Mouse (Mus musculus) midbrain, embryonic 15.5 days (tissue): ENCODE results near the gene 1700022I11Rik. TPM values are rescaled to one million over a fixed set of nuclear protein-coding genes. Genes with fewer than 3 reads are reported as not detected.

Experiments used
- ATAC-seq: fragments of 200-750 bp; cut with Nextera tagmentation; replicated peaks from 2 replicates; pipeline ENCODE4 v1.8.0; 2017; ENCODE audit warnings: moderate TSS enrichment
- H3K27ac ChIP-seq: fragments of 300-500 bp; sonication (generic); 2 replicates; pipeline ENCODE4 v1.5.1; 2015; ENCODE audit warnings: mild to moderate bottlenecking, inconsistent platforms
- H3K27me3 ChIP-seq: fragments of 300-500 bp; sonication (generic); replicated peaks from 2 replicates; pipeline ENCODE4 v1.6.1; 2015; ENCODE audit warnings: inconsistent platforms
- H3K36me3 ChIP-seq: fragments of 300-500 bp; sonication (generic); replicated peaks from 2 replicates; pipeline ENCODE4 v1.6.1; 2015; ENCODE audit warnings: inconsistent platforms
- H3K4me1 ChIP-seq: fragments of 300-500 bp; sonication (generic); 2 replicates; pipeline ENCODE4 v1.6.1; 2015; ENCODE audit warnings: inconsistent platforms
- H3K4me2 ChIP-seq: fragments of 300-500 bp; sonication (generic); 2 replicates; pipeline ENCODE4 v1.6.1; 2015; ENCODE audit warnings: inconsistent platforms, mild to moderate bottlenecking, moderate library complexity
- H3K4me3 ChIP-seq: fragments of 300-500 bp; sonication (generic); 2 replicates; pipeline ENCODE4 v1.5.1; 2015; ENCODE audit warnings: mild to moderate bottlenecking, inconsistent platforms
- H3K9ac ChIP-seq: fragments of 300-500 bp; sonication (generic); 2 replicates; pipeline ENCODE4 v1.6.1; 2015; ENCODE audit warnings: mild to moderate bottlenecking, inconsistent platforms
- H3K9me3 ChIP-seq: fragments of 300-500 bp; sonication (generic); 2 replicates; pipeline ENCODE4 v1.6.1; 2016; ENCODE audit warnings: inconsistent platforms
- WGBS: fragments of 180-500 bp; shearing (Covaris S2); methylation state at CpG from one replicate; pipeline ENCODE4 v1.1.7; 2015; ENCODE audit warnings: mixed read lengths; 5-methylcytosine and 5-hydroxymethylcytosine counted together
- polyA plus RNA-seq: library from polyadenylated mRNA; unstranded; fragments of >200 nt; fragmentation: Nextera tagmentation; extraction: Ambion mirVana; gene quantifications from 2 replicates; pipeline ENCODE4 v1.2.1, GENCODE M21; 2015

The 1700022I11Rik gene
- polyA plus RNA-seq, 1 experiment from 2014 or later, result 0.50 TPM

DNA sequence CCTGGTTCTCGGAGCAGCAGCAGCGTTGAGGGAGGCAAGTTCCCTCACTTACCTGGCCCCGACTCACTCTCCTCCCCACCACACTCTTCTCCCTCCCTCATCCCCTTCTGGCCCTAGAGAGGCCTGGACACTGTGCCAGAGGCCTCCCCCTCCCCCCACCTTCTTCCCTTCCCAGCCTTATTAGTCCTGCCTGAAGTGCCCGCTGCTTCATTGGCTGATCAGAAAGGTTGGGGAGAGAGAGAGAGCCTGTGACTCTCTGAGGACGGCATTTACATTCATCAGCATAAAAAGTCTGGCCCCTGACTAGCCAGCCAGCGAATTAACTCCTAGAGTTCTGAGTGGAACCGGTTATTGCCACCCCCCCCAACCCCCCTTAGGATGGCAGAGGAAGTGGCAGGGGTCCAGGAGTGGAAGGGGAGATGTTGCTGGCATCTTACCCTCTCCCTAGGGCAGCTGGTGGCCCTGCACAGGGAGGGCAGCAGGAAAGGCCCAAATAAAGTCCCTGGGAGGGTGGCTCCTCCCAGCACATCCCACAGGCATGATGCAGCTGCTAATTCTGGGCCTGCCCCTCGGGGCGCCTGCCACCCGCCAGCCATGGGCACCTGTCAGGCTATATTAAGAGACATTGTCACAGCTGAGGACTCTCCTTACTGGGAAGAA is 15.8 kb upstream of the 1700022I11Rik start:
- Histone ChIP-seq H3K27me3 (no peaks in the 10 kb centered on the region), H3K36me3 (peaks cover 27% of the 10 kb centered on the region), H3K27ac (peak overlapping the region; percentile 95), H3K4me3 (peak overlapping the region; percentile 75), H3K4me1 (peaks cover 59% of the 10 kb centered on the region), H3K9me3 (no peaks in the 10 kb centered on the region), H3K4me2 (peak overlapping the region; percentile 96), H3K9ac (peak overlapping the region; percentile 36)
- WGBS, result 11% methylated on average over 10 of the region's 10 CpGs
- no peak for ATAC-seq

DNA sequence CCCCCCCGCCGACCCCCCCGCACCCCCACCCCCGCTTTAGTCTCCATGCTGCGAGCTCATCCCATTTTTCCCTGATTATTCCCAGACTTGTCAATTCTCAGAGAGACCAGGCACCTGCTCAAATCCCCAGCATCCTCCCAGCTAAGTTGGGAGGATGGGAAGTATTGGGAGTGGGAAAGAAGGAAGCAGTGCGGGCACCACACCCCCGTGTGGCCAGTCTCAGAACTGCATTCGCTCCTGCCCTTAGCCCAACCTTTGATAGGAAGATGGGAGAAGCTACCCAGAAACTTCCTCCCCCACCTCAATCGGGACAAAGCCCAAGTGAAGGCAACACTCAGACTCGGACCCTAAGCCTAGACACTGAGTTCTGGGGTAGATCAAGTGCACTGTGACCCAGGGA is 15.1 kb upstream of the 1700022I11Rik start:
- H3K4me3 ChIP-seq, result peak overlapping the region; percentile 75
- H3K9ac ChIP-seq, result peak overlapping the region; percentile 31; the same call in 1 of the 2 replicates
- peak overlapping the region; percentile 95 for H3K27ac ChIP-seq
- H3K9me3 ChIP-seq, result no peaks in the 10 kb centered on the region
- H3K4me2 ChIP-seq, result peak overlapping the region; percentile 96
- 5% methylated on average over 10 of the region's 10 CpGs for WGBS
- H3K27me3 ChIP-seq, result no peaks in the 10 kb centered on the region
- H3K4me1 ChIP-seq, result peaks cover 51% of the 10 kb centered on the region
- no peak for ATAC-seq
- peaks cover 27% of the 10 kb centered on the region for H3K36me3 ChIP-seq

DNA sequence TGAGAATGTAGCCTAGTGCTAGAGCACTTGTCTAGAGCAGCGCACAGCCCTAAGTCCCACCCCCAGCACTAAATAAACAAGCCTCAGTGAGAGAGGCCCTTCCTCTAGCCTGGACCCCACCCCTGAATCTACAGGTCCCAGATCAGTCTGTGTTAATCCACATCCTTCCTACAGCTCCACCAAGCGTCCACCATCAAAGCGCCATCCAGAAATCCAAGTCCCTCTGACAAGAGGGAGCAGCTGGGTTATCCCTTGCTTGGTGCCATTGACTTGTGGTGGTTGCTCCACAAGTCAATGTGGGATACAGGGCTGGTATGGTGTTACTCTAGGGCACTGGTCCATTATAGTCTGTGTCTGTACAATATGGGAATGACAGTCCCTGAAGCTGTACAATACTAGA is 14.2 kb upstream of the 1700022I11Rik start:
- no peaks in the 10 kb centered on the region for H3K27me3 ChIP-seq
- H3K27ac ChIP-seq, result no peak overlapping the region
- H3K9ac ChIP-seq, result peak overlapping the region; percentile 1; the same call in 1 of the 2 replicates
- H3K4me2 ChIP-seq, result no peak overlapping the region
- H3K4me3 ChIP-seq, result no peak overlapping the region
- H3K4me1 ChIP-seq, result peaks cover 50% of the 10 kb centered on the region
- no peak for ATAC-seq
- H3K9me3 ChIP-seq, result no peaks in the 10 kb centered on the region
- H3K36me3 ChIP-seq, result peaks cover 27% of the 10 kb centered on the region
- WGBS, result 86% methylated on average over 3 of the region's 3 CpGs

DNA sequence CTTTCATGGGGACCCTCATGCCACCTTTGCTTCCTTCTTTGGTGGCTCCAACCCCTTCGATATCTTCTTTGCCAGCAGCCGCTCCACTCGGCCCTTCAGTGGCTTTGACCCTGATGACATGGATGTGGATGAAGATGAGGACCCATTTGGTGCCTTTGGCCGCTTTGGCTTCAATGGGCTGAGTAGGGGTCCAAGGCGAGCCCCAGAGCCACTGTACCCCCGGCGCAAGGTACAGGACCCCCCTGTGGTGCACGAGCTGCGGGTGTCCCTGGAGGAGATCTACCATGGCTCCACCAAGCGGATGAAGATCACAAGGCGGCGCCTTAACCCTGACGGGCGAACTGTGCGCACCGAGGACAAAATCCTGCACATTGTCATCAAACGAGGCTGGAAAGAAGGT is 12.8 kb upstream of the 1700022I11Rik start:
- Histone ChIP-seq H3K27me3 (no peaks in the 10 kb centered on the region), H3K36me3 (peaks cover 27% of the 10 kb centered on the region), H3K4me2 (no peak overlapping the region), H3K9me3 (no peaks in the 10 kb centered on the region), H3K4me1 (peaks cover 38% of the 10 kb centered on the region), H3K9ac (no peak overlapping the region), H3K27ac (no peak overlapping the region), H3K4me3 (no peak overlapping the region)
- ATAC-seq, result no peak
- WGBS, result 93% methylated on average over 17 of the region's 17 CpGs

DNA sequence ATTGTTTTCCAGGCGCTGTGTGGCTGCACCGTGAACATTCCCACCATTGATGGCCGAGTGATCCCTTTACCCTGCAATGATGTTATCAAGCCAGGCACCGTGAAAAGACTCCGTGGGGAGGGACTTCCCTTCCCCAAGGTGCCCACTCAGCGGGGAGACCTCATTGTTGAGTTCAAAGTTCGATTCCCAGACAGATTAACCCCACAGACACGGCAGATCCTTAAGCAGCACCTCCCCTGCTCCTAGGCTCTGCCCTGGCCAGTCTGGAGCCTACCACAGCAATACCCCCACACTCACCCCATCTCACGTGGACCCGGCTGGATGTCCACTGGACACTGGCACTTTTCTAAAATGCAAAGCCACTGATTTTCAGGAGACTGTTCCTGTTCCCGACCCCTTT is 12.1 kb upstream of the 1700022I11Rik start:
- ATAC-seq, result no peak
- Histone ChIP-seq H3K9ac (no peak overlapping the region), H3K9me3 (no peaks in the 10 kb centered on the region), H3K4me1 (peaks cover 31% of the 10 kb centered on the region), H3K36me3 (peaks cover 27% of the 10 kb centered on the region), H3K27ac (no peak overlapping the region), H3K27me3 (no peaks in the 10 kb centered on the region), H3K4me2 (no peak overlapping the region), H3K4me3 (no peak overlapping the region)
- 59% methylated on average over 11 of the region's 11 CpGs for WGBS

DNA sequence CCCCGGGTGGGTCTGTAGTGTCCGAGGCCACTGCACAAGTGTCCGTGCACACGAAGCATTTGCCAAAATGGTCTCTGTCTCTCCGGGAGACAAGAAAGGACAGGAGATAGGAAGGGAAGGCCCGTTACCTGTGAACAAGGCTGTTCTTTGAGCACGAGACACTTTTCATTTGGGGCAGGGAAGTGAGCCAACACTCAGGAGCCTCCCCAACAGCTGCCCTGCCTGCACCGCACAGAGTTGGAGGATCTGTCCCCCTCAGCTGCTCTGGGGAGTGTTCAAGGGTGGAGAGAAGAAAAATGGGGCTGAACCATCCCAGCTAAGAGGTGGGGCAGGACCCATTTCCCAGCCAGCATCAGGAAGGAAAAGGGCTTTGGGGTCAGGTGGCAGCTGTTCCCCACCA is 11.4 kb upstream of the 1700022I11Rik start:
- no peaks in the 10 kb centered on the region for H3K27me3 ChIP-seq
- H3K4me1 ChIP-seq, result peaks cover 24% of the 10 kb centered on the region
- H3K27ac ChIP-seq, result no peak overlapping the region
- no peak overlapping the region for H3K9ac ChIP-seq
- WGBS, result 89% methylated on average over 8 of the region's 8 CpGs
- H3K36me3 ChIP-seq, result peaks cover 27% of the 10 kb centered on the region
- no peak overlapping the region for H3K4me3 ChIP-seq
- H3K9me3 ChIP-seq, result no peaks in the 10 kb centered on the region
- ATAC-seq, result no peak
- H3K4me2 ChIP-seq, result no peak overlapping the region

DNA sequence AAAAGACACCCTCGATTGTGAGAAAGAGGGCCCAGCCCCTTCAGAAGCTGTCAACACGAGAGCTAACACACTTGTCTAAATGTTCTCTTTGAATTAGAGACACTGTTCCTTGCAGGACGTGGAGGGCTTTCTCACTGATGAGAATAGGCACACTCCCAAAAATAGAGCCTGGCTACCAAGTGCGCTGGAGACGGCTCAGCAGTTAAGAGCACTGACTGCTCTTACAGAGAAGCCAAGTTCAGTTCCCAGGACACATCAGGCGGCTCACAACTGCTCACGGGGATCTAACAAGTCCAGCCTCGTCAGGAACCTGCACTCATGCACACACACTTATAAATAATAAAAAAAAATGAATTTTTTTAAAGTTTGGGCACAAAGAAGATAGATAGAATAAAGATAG is 10.5 kb upstream of the 1700022I11Rik start:
- H3K27ac ChIP-seq, result no peak overlapping the region
- peaks cover 27% of the 10 kb centered on the region for H3K36me3 ChIP-seq
- H3K4me2 ChIP-seq, result no peak overlapping the region
- no peak for ATAC-seq
- H3K4me3 ChIP-seq, result no peak overlapping the region
- no peak overlapping the region for H3K9ac ChIP-seq
- H3K4me1 ChIP-seq, result peaks cover 14% of the 10 kb centered on the region
- no peaks in the 10 kb centered on the region for H3K27me3 ChIP-seq
- H3K9me3 ChIP-seq, result no peaks in the 10 kb centered on the region
- 65% methylated on average over 8 of the region's 8 CpGs for WGBS

DNA sequence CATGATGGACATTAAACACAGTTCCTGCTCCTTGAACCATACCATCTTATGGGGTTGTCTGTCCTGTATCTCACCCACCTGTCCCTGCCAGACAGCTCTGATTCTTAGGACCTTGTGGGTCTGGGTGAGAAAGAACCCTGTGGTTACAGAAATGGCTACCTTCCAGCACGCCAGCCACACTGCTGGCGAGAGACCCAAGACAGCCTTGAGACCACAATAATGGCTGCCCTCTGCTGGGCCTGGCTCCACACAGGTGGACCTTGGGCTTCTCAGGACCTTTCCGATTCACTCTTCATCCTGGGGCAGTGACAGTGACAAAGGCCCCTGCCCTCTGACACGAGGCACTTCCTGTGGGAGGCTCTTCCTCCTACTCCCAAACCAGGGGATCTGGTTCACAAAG is 10.0 kb upstream of the 1700022I11Rik start:
- H3K9me3 ChIP-seq, result no peaks in the 10 kb centered on the region
- no peak overlapping the region for H3K4me2 ChIP-seq
- H3K27ac ChIP-seq, result no peak overlapping the region
- no peaks in the 10 kb centered on the region for H3K27me3 ChIP-seq
- WGBS, result 72% methylated on average over 4 of the region's 4 CpGs
- no peak for ATAC-seq
- peaks cover 27% of the 10 kb centered on the region for H3K36me3 ChIP-seq
- no peak overlapping the region for H3K9ac ChIP-seq
- peaks cover 10% of the 10 kb centered on the region for H3K4me1 ChIP-seq
- H3K4me3 ChIP-seq, result no peak overlapping the region

DNA sequence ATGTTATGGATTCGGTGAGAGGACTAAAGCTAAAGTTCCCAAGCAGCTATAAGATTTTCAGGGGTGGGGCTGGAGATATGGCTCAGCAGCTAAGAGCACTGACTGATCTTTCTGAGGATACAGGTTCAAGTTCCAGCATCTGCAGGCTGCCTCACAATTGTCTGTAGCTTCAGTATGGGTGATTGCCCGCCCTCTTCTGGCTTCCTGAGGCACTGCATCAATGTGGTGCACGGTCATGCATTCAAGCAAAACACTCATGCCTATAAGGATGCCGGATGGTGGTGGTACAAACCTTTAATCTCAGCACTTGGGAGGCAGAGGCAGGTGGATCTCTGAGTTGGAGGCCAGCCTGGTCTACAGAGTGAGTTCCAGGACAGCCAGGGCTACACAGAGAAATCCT is 7.8 kb upstream of the 1700022I11Rik start:
- no peak for ATAC-seq
- H3K4me2 ChIP-seq, result no peak overlapping the region
- H3K9me3 ChIP-seq, result no peaks in the 10 kb centered on the region
- WGBS, result 34% methylated on average over 4 of the region's 4 CpGs
- no peaks in the 10 kb centered on the region for H3K27me3 ChIP-seq
- peaks cover 18% of the 10 kb centered on the region for H3K36me3 ChIP-seq
- H3K4me3 ChIP-seq, result no peak overlapping the region
- no peak overlapping the region for H3K9ac ChIP-seq
- H3K4me1 ChIP-seq, result peaks cover 8% of the 10 kb centered on the region; the same call in 1 of the 2 replicates
- no peak overlapping the region for H3K27ac ChIP-seq

DNA sequence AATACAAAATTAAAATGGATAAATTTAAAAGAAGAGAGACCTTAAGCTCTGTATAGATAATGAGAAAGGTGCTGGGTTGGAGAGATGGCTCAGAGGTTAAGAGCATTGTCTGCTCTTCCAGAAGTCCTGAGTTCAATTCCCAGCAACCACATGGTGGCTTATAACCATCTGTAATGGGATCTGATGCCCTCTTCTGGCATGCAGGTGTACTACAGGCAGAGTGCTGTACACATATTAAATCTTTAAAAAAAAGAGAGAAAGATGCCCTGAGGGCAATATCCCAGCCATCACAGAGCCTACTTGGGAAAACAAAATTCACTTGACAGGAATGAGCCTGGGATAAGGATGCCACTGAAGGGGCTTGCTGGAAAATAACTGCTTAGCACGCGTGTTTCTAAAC is 5.9 kb upstream of the 1700022I11Rik start:
- H3K27ac ChIP-seq, result no peak overlapping the region
- H3K36me3 ChIP-seq, result no peaks in the 10 kb centered on the region
- no peak for ATAC-seq
- no peaks in the 10 kb centered on the region for H3K27me3 ChIP-seq
- no peaks in the 10 kb centered on the region for H3K9me3 ChIP-seq
- no peak overlapping the region for H3K4me2 ChIP-seq
- H3K4me1 ChIP-seq, result peaks cover 8% of the 10 kb centered on the region; the same call in 1 of the 2 replicates
- WGBS, result 91% methylated on average over 2 of the region's 2 CpGs
- no peak overlapping the region for H3K9ac ChIP-seq
- no peak overlapping the region for H3K4me3 ChIP-seq

DNA sequence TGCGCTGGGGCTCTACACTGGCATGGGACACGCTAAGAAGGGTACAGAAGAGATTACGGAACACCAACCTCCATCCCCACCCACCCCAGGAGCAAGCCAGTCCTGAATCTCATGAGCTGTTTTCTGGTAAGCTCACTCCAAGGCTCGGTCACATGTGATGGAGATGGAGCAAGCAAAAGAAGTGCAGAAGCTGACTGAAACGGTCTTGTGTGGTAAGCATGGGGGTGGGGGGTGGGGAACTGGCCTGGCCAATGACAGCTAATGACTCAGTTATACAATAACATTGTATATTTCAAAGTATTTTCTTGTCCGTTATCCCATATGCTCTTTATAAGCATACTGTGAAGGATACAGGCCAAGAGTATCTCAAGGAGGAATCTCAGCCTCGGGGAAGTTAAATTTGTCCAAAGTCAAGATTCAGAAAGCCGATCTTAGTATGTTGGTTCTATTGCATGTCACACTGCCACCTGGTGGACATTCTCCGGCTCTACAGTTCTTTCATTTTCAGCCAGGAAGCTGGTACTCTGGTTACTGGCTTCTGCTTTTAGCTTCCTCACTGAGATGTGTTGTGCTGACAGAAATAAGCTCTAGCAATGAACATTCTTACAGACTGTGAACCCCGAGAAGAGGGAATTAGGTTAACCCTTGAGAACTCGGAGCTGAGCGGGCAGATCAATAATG is 4.2 kb upstream of the 1700022I11Rik start:
- WGBS, result 15% methylated on average over 12 of the region's 12 CpGs
- no peak overlapping the region for H3K4me3 ChIP-seq
- no peaks in the 10 kb centered on the region for H3K27me3 ChIP-seq
- peak overlapping the region; percentile 25; the same call in 1 of the 2 replicates for H3K4me2 ChIP-seq
- no peak overlapping the region for H3K27ac ChIP-seq
- no peaks in the 10 kb centered on the region for H3K36me3 ChIP-seq
- peaks cover 8% of the 10 kb centered on the region; the same call in 1 of the 2 replicates for H3K4me1 ChIP-seq
- H3K9me3 ChIP-seq, result no peaks in the 10 kb centered on the region
- peak; percentile 44; the same call in 1 of the 2 replicates for ATAC-seq
- H3K9ac ChIP-seq, result 0 out of 2 replicates have a peak overlapping the region, but pooled peaks have one; percentile 8

DNA sequence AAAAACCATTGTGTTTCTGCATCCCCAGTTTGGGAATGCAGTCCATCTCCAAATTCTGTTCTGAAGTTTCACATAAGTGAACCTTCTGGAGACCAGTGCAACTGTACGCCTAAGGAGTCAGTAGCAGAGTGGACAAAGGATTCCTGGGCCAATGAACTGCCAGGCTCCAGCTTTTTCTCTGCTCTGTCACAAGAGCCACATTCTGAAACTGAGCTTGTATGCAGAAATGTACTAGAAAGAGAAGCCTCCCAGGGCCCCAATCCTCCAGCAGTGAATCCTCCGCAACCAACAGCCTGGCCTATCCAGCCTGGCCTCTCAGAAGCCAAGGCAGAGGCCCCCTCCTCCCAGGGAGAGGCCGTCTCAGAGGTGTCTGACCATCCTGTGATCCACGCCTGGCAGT is 3.5 kb downstream of the 1700022I11Rik start:
- no peaks in the 10 kb centered on the region for H3K4me1 ChIP-seq
- H3K4me3 ChIP-seq, result no peak overlapping the region
- no peak overlapping the region for H3K27ac ChIP-seq
- ATAC-seq, result no peak
- H3K36me3 ChIP-seq, result peaks cover 5% of the 10 kb centered on the region; the same call in 1 of the 2 replicates
- H3K27me3 ChIP-seq, result no peaks in the 10 kb centered on the region
- no peaks in the 10 kb centered on the region for H3K9me3 ChIP-seq
- WGBS, result 70% methylated on average over 4 of the region's 4 CpGs
- H3K9ac ChIP-seq, result no peak overlapping the region
- H3K4me2 ChIP-seq, result no peak overlapping the region

DNA sequence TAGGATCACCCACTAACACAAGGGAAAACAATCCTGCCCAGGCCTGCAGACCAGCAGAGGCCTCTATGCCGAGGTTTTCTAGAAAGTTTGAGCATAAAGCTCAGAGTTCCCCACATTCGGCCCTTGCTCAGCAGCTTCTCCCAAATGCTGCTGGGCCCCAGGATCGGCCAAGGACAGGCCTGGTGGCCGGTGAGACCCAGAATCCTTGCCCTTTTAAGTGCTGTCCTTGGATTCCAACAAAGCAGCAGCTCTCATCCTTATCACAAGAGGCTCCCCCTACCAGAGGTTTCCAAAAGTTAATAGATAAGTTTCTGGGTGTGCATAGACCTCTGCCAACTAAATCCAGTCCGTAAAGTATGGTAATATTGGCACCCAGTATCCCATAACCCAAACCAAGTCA is 4.5 kb downstream of the 1700022I11Rik start:
- Histone ChIP-seq H3K27ac (no peak overlapping the region), H3K4me1 (no peaks in the 10 kb centered on the region), H3K4me2 (no peak overlapping the region), H3K27me3 (no peaks in the 10 kb centered on the region), H3K4me3 (no peak overlapping the region), H3K9me3 (no peaks in the 10 kb centered on the region), H3K36me3 (peaks cover 12% of the 10 kb centered on the region), H3K9ac (no peak overlapping the region)
- ATAC-seq, result no peak
- WGBS, result 87% methylated on average over 5 of the region's 5 CpGs
